ENCODE assay signal across 8 mouse cellular contexts in genomic region chr11:62603312-62604056, GRCm38 (mm10). TPM values are rescaled to one million over a fixed set of nuclear protein-coding genes. Genes with fewer than 3 reads are reported as not detected.
DNase-seq lines count a peak whose midpoint lies in the region; ATAC-seq and TF ChIP-seq lines count a peak whose summit lies in the region.

No protein-coding gene starts in this region.

- H3K4me1 ChIP-seq in liver, embryonic 14.5 days (replicated peaks; ENCODE audit: control insufficient read depth in 2 of 2, insufficient read depth in 2 of 2, low read length in 1 of 2) = peaks cover 12 to 14% of the 10 kb centered on the region in 2 experiments
- peaks cover 10% of the 10 kb centered on the region; the same call in 1 of the 2 replicates for H3K4me1 ChIP-seq in small intestine, adult 2 months (ENCODE audit: control insufficient read depth, insufficient read depth, insufficient read length, low read length)

- peak; percentile 12 for ATAC-seq in Patski
- ATAC-seq in erythroblast, adult 5-6 weeks (replicated peaks; ENCODE audit: low FRiP score, poor library complexity, severe bottlenecking) = peak; percentile 70
- ATAC-seq in liver, embryonic 14.5 days (ENCODE audit: insufficient read depth) = peak; percentile 15; the same call in 1 of the 2 replicates

- DNase-seq in heart, adult 18-20 months = peak; percentile 17 to 40
- no peak for DNase-seq in heart, postnatal 25 days (ENCODE audit: low spot score)
- no peak for DNase-seq in Patski (ENCODE audit: low read depth, low spot score)
- DNase-seq in induced T-regulatory cell, adult 2 months (ENCODE audit: low read depth) = peak; percentile 77
- no peak for DNase-seq in liver, embryonic 14.5 days (ENCODE audit: low read depth in 3 of 3, low spot score in 3 of 3)
- DNase-seq in right cerebral cortex, postnatal 36 days (ENCODE audit: low spot score in 2 of 2) = no peak

- WGBS in liver, embryonic 14.5 days (ENCODE audit: insufficient replicate concordance) = under 1% methylated on average over 13 of the region's 13 CpGs
- 0% methylated on average over 13 of the region's 13 CpGs for WGBS in small intestine, adult 2 months

- in situ Hi-C loops in Patski (cut with MboI; ENCODE audit: low pct_unique_long_range_greater_than_20kb) = no loop called here

- H3K4me2 ChIP-seq in liver, embryonic 14.5 days (ENCODE audit: low read depth) = peak overlapping the region; percentile 68

- no peak for TF ChIP-seq POLR2A in small intestine, adult 2 months (IDR thresholded peaks at IDR 0.05; ENCODE audit: low read depth, low read length)

- no peak for TF ChIP-seq CTCF in Patski (IDR thresholded peaks at IDR 0.05)
- peak; percentile 57 for TF ChIP-seq CTCF in liver, embryonic 14.5 days (IDR thresholded peaks at IDR 0.05; ENCODE audit: low read depth)
- TF ChIP-seq CTCF in small intestine, adult 2 months (IDR thresholded peaks at IDR 0.05; ENCODE audit: extremely low read depth, insufficient read length, insufficient replicate concordance, low read depth, low read length) = no peak

- H3K9ac ChIP-seq in liver, embryonic 14.5 days (replicated peaks) = peak overlapping the region; percentile 96

- H3K9me3 ChIP-seq in liver, embryonic 14.5 days (ENCODE audit: control insufficient read depth, low read length) = no peaks in the 10 kb centered on the region

- no peaks in the 10 kb centered on the region for H3K27me3 ChIP-seq in Patski
- H3K27me3 ChIP-seq in liver, embryonic 14.5 days (ENCODE audit: control insufficient read depth, insufficient read depth, low read length) = no peaks in the 10 kb centered on the region
- H3K27me3 ChIP-seq in small intestine, adult 2 months (ENCODE audit: control insufficient read depth, insufficient read depth, low read length) = no peaks in the 10 kb centered on the region

- intact Hi-C loops in heart, postnatal 25 days (cut with DNase I) = loop anchor here (2.0 kb wide), 1 partner anchor 53 kb away; the partner anchor contains the start of gene Ubb

- H3K27ac ChIP-seq in liver, embryonic 14.5 days = peak overlapping the region; percentile 94
- peak overlapping the region; percentile 67 for H3K27ac ChIP-seq in small intestine, adult 2 months (ENCODE audit: insufficient read depth, low read depth, low read length)

- CTCF ChIA-PET in Patski (lab: Charles Lee) = interaction anchor here (0.8 to 4.1 kb wide), 5 partner anchors 10 to 90 kb away, joined by 4 to 19 read pairs (median 9); no protein-coding TSS in a partner anchor

- TF ChIP-seq EP300 in liver, embryonic 14.5 days (IDR thresholded peaks at IDR 0.05; ENCODE audit: low read depth) = no peak

- peak overlapping the region; percentile 80 to 95 for H3K4me3 ChIP-seq in liver, embryonic 14.5 days (ENCODE audit: insufficient read depth in 1 of 2, low read depth in 2 of 2, low read length in 2 of 2)
- H3K4me3 ChIP-seq in small intestine, adult 2 months (ENCODE audit: low read depth, low read length) = peak overlapping the region; percentile 66

- POLR2A ChIA-PET in Patski (lab: Charles Lee) = interaction anchor here (0.5 to 2.1 kb wide), 9 partner anchors 11 to 216 kb away, joined by 3 to 15 read pairs (median 3); partner anchors contain the start of genes Ncor1, Trim16 and Ubb

- peaks cover 40% of the 10 kb centered on the region for H3K36me3 ChIP-seq in liver, embryonic 14.5 days (replicated peaks; ENCODE audit: control insufficient read depth, insufficient read depth, low read depth)
- peaks cover 45% of the 10 kb centered on the region for H3K36me3 ChIP-seq in small intestine, adult 2 months (ENCODE audit: control insufficient read depth, insufficient read depth, low read length)

RNA-seq across cellular contexts. Expression of gene Trpv2, which starts 29.2 kb away (rescaled TPM):
- total RNA-seq in heart, adult 18-20 months (2021) = 1 to 10 TPM; 3.0 TPM
- total RNA-seq in heart, postnatal 25 days (2021) = 1 to 10 TPM; 2.4 to 3.3 TPM
- polyA plus RNA-seq in Patski (2021) = 0.04 TPM
- total RNA-seq in erythroblast, adult 5-6 weeks (2015; ENCODE audit: low replicate concordance) = 2.3 and 4.2 TPM in 2 replicates
- 6.8 and 7.7 TPM in 2 replicates for total RNA-seq in erythroblast, adult 5-6 weeks (2017; ENCODE audit: low replicate concordance)
- 3.5 and 4.2 TPM in 2 replicates for polyA plus RNA-seq in liver, embryonic 14.5 days (2012; rRNA removed)
- polyA plus RNA-seq in liver, embryonic 14.5 days (2014; fragmentation: Nextera tagmentation; extraction: Ambion mirVana) = 4.6 and 4.8 TPM in 2 replicates
- 4.0 and 4.7 TPM in 2 replicates for polyA plus RNA-seq in small intestine, adult 2 months (2012; rRNA removed)

RNA-seq across cellular contexts. Expression of gene Lrrc75a, which starts 44.8 kb away (rescaled TPM):
- 1 to 10 TPM; 3.2 to 4.3 TPM for total RNA-seq in heart, adult 18-20 months (2021)
- total RNA-seq in heart, postnatal 25 days (2021) = 1 to 10 TPM; 4.9 to 6.4 TPM
- polyA plus RNA-seq in Patski (2021) = 6.2 TPM
- total RNA-seq in erythroblast, adult 5-6 weeks (2015; ENCODE audit: low replicate concordance) = not detected in 2 replicates
- 0.84 and 1.5 TPM in 2 replicates for total RNA-seq in erythroblast, adult 5-6 weeks (2017; ENCODE audit: low replicate concordance)
- 0.93 and 1.1 TPM in 2 replicates for polyA plus RNA-seq in liver, embryonic 14.5 days (2012; rRNA removed)
- 0.99 and 1.3 TPM in 2 replicates for polyA plus RNA-seq in liver, embryonic 14.5 days (2014; fragmentation: Nextera tagmentation; extraction: Ambion mirVana)
- polyA plus RNA-seq in small intestine, adult 2 months (2012; rRNA removed) = 40.6 and 109 TPM in 2 replicates

RNA-seq across cellular contexts. Expression of gene Mmgt2, which starts 45.0 kb away (rescaled TPM):
- 1 to 10 TPM; 5.4 to 7.1 TPM for total RNA-seq in heart, adult 18-20 months (2021)
- 1 to 10 TPM; 6.9 to 7.0 TPM for total RNA-seq in heart, postnatal 25 days (2021)
- polyA plus RNA-seq in Patski (2021) = 55.6 TPM
- total RNA-seq in erythroblast, adult 5-6 weeks (2015; ENCODE audit: low replicate concordance) = 1.3 and 1.5 TPM in 2 replicates
- 2.8 TPM in 1 of 2 replicates, not detected in the other for total RNA-seq in erythroblast, adult 5-6 weeks (2017; ENCODE audit: low replicate concordance)
- 8.1 and 8.9 TPM in 2 replicates for polyA plus RNA-seq in liver, embryonic 14.5 days (2012; rRNA removed)
- 8.8 and 8.9 TPM in 2 replicates for polyA plus RNA-seq in liver, embryonic 14.5 days (2014; fragmentation: Nextera tagmentation; extraction: Ambion mirVana)
- polyA plus RNA-seq in small intestine, adult 2 months (2012; rRNA removed) = 20.0 and 26.4 TPM in 2 replicates

RNA-seq across cellular contexts. Expression of gene Ubb, which starts 52.5 kb away (rescaled TPM):
- 100 to 1,000 TPM; 599 to 655 TPM for total RNA-seq in heart, adult 18-20 months (2021)
- total RNA-seq in heart, postnatal 25 days (2021) = 100 to 1,000 TPM; 561 to 624 TPM
- 624 TPM for polyA plus RNA-seq in Patski (2021)
- 1,189 and 1,264 TPM in 2 replicates for total RNA-seq in erythroblast, adult 5-6 weeks (2015; ENCODE audit: low replicate concordance)
- 1,425 and 1,690 TPM in 2 replicates for total RNA-seq in erythroblast, adult 5-6 weeks (2017; ENCODE audit: low replicate concordance)
- polyA plus RNA-seq in liver, embryonic 14.5 days (2012; rRNA removed) = 1,013 and 1,031 TPM in 2 replicates
- 1,383 and 1,393 TPM in 2 replicates for polyA plus RNA-seq in liver, embryonic 14.5 days (2014; fragmentation: Nextera tagmentation; extraction: Ambion mirVana)
- 827 and 2,308 TPM in 2 replicates for polyA plus RNA-seq in small intestine, adult 2 months (2012; rRNA removed)

Comparison
In these comparisons a context has a peak if more than half of its experiments do, and no peak if none do; other contexts are left out.
1. DNase-seq: peak in heart, adult 18-20 months (2 of 2) and induced T-regulatory cell, adult 2 months (single experiment); none in heart, postnatal 25 days (single experiment), Patski (single experiment), liver, embryonic 14.5 days (0 of 3) and right cerebral cortex, postnatal 36 days (0 of 2).
2. ATAC-seq: peak in every context shown above with its lines; median percentile 70 in erythroblast, adult 5-6 weeks; 15 in liver, embryonic 14.5 days; 12 in Patski.